Mouse (Mus musculus): ENCODE results near the gene Spen. TPM values are rescaled to one million over a fixed set of nuclear protein-coding genes. Genes with fewer than 3 reads are reported as not detected.
A peak's percentile ranks its signal among the peaks of the same experiment; 100 is the strongest.

Spen gene
- polyA plus RNA-seq, 1 experiment = 3.5 TPM

DNA sequence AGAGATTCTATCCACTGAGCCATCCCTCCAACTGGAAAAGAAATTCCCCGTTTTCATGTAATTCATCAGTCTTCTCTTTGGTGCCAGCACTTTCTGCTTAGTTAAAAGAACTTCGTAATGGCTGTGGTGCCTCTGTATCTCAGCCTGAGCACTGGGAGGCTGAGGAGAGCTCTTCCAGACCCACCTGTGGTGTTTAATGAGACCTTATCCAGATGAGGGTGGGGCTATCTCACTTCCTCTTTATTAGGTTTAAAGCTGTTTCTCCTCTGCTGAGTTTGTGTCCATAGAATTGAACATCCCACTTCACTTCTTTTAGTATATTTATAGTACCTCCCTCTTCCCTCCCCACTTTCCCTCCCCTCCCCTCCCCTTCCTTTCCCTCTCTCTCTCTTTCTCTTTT, 87.1 kb downstream of the Spen start:
- no peak for DNase-seq (ENCODE audit: low spot score)

DNA sequence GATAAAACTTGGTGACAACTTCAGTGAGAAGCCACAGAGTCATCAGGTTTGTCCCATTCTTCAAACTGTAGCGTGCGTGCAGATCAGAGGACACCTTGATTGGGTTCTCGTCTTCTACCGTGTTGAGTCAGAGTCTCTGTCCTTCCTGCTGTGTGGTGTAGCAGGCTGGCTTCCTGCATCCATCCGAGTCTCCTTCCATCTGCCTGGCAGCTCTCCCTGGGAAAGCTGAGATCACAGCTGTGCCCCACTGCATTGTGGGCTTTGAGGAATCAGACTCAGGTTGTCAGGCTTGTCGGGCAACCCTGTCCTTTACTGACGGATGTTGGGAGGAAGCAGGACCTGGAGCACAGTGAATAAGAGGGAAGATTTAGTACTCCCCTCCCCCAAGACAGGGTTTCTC, 92.2 kb downstream of the Spen start:
- no peak for DNase-seq (ENCODE audit: low spot score)

DNA sequence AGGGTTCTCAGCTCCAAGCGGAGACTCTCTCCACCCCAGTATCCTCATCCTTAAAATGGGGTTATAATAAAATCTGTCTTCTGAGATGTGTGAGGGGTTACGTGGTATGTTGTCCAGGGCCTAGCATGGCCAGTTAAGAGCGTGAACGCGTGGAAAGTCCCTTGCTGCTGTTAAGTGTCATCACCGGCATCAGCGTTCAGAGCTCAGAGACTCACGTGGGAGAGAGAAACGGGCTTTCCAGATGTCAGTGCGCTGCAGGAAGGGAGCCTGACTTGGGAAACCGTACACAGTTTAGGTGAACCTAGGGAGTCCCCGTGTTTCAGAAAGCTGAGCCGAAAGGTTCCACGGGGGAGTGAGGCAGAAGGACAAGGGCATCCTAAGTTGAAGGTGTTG, 93.1 kb downstream of the Spen start:
- no peak for DNase-seq (ENCODE audit: low spot score)

DNA sequence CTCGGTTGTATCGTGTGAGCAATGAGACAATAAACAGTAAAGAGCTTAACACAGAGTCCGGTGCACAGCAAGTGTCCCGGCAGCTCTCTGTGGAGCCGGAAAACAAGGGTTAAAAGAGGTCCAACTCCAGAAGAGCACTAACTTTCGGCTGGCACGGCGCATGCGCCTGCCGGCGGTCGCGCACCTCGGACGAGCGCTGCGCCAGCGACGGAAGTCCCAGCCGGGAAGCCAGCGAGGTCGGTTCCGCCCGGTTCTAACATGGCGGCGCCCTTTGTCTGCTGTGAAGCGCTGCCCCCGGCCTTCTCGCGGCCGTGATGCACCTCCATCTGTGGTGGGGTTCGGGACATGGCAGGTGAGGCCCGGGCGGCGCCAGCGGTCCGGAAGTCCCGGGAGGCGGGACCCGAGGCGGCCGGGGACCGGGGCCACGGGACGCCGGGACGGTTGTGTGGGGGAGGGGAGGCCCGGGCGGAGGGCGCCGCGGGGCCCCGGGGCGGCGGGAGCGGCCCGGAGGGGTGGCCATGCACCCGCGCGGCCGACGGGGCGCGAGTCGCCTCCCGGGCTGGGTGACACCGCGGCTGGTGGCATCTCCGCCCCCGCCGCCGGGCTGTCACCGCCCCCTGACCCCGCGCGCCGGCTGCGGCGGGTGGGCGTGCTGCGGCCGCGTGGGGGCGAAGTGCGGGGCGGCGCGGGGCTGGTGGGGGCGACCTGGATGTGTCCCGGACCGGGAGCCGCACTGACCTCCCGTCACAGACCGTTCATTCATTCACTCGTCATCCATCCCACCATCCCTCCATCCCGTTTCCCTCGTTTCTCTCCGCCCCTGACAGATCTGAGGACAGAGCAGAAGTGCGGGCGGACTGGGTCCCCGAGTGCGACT, 93.7 kb downstream of the Spen start, which contains the start of gene Zbtb17:
Zbtb17 (plus strand) TSS at position 204 of the 877 bp plus-strand sequence.
- DNase-seq (ENCODE audit: low spot score) = peak; percentile 83

DNA sequence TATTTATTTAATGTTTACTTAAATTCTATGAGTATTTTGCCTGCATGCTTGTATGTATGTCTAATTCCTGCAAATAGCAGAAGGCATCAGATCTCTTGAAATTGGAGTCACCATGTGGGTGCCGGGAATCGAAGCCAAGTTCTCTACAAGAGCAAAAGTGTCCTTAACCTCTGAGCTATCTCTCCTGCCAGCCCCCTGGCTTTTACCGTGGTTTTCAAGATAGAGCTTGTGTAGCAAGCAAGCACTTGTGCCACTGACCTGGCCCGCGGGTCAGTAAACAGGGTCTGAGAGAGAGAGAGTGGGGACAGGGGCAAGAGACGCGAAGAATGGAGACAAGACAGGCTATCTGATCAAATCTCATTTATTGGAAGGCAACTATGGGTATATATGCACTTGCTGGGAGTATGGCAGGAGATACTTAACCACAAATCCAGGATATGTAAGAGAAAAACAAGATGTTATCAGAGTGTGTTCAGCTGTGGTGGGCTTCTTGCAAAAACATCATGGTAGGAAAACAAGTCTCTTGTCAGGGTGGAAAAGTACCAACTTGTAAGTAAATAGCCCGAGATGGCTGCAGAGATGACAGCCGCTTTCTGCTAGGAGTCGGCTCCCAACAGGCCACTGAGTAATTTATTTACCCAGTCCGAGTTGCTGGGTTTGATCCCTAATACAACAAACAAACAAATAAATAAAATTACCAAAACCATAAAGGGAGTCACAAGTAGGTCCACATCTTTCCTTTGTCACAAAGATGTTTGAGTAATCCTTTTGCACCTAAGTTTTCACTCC, 94.6 kb downstream of the Spen start:
- no peak for DNase-seq (ENCODE audit: low spot score)

DNA sequence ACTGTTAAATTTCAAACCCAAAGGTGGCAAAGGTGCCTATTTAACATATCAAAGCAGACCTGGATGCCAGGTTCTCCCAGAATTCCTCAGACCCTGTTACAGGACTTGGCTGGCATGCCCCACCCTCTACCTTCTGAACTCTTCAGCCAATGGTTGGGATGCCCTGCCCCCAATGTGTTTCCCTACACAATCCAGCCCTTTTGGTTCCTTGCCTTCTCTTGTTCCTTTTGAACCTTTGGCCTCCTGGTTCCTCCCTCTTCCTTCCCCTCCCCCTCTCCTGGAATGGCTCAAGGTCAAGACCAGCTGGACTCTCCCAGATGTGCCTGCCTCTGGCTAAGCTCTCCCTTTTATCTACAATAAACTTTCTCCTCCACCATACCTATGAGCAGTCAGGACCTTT, 97.5 kb downstream of the Spen start:
- DNase-seq (ENCODE audit: low spot score) = no peak

DNA sequence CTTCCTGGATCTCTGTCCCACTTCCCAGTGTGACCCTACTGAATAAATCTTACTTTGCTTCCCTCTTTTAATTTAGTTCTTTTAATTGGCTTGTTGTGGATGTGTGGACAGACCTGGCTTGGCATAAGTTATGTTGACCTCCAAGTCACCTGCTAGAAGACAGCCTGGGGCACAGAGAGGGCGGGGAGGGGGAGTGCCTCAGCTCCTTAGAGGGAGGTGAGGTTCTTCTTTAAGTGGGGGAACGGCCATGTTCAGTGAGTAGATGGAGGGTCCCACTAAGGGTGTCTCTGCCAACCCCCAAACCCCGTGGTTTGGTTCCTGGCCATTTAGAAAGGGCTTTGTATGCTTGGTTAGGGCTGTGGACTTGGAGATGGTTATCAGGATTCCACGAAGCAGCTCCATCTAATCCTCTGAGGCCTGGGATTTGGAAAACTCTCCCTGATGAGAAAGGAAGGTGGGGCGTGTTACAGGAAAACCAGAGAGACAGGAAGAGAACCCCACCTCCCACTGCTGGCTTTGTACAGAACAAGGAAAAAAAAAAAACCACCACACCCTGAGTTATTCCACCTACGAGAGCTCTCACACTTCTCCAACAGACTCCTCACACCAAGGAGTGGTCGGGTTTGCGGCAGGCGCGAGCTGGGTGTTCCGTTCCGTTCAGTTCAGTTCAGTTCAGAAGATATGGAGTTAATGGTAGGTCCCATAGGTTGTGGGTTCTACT, 99.2 kb downstream of the Spen start:
- DNase-seq (ENCODE audit: low spot score) = no peak

DNA sequence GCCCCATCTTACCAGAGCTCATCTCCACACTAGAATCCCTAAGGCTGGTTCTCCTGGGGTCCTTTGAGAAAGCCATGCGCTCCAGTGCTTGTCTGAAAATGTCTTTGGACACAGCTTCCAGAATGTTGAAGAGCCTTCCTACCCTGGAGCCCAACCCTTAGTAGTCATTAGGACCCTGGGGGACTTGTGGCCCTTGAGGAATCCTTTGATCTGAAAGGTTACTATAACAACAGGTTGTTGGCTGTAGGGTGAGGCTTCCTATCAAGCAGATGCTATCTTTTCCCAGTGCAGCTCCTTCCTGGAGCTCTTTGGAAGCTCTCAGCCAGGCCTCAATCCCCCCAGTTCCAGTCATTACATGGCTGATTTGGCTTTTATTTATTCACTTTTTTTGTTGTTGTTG, 102.4 kb downstream of the Spen start, which contains the start of gene Srarp:
Srarp (minus strand) TSS at position 132 of the 400 bp plus-strand sequence.
- DNase-seq (ENCODE audit: low spot score) = no peak

DNA sequence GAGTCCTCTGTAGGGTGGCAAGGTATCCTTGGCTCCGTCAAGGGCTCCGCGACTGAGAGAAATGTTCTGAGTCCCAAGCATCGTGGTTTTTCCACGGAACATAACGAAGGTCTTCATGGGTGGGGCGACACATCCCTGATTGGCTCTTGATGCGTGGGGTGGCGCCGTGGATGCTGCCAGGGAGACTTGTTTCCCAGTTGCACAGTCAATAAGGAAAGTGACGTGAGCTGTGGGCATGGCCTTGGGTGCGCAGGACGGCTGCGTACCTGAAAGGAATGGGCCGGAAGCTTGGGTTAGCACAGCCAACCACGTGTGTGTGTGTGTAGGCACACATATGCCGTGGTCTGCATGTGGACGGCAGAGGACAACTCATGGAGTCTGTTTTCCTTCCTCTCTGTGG, 105.2 kb downstream of the Spen start:
- DNase-seq (ENCODE audit: low spot score) = no peak

DNA sequence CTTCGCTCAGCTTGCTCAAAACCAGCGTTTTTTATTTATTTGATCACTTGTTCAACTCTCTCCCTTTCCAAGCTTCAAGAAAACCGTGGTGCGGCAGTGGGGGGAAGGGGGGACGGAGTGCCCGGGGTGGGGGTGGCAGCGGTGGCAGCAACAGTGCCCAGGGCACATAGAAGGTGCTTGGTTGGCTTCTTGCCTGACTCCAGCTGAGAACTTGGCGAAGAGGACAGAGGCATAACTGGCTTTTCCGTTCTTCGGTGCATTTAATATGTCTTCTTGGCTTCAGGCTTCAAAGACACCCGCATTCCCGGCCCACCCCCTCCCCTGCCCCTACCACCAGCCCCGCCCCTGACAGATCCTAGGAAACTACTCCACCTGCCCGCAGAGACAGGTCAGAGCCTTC, 105.7 kb downstream of the Spen start:
- no peak for DNase-seq (ENCODE audit: low spot score)

DNA sequence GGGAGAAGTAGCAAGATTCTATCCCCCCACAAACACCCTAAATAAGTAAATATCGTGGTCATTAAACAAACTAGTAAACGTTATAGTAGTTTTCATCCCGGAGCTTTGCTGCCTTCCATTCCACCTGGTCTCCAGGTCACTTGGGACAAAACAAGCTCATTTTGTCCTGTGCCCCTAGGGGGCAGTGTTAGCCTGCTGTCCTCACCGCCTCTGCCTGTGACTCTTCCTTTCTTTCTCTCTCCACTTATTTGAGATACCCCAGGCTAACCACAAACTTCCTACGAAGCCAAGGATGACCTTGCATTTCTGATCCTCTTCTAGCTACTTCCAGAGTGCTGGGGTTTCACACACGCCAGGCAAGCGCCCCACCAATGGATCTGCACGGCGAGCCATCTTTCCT, 107.4 kb downstream of the Spen start:
- no peak for DNase-seq (ENCODE audit: low spot score)

DNA sequence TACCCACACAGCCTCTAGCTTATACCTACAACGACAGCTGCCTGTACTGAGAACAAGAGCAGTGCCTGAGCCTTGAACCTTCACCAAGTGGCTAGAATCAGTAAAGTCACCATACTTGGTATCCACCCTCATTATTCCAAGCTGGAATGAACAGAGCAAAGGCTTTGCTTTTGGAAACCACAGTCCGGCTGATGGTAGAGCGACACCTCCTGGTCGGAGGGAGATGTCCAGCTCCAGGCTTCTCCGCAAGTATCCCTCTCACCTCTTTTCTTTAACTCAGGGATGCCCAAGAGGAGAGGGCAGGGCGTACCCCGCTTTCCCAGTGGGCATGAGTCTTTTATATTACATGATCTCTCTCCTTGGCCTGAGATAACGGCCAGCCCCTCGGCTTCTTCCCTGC, 108.5 kb downstream of the Spen start:
- DNase-seq (ENCODE audit: low spot score) = no peak

DNA sequence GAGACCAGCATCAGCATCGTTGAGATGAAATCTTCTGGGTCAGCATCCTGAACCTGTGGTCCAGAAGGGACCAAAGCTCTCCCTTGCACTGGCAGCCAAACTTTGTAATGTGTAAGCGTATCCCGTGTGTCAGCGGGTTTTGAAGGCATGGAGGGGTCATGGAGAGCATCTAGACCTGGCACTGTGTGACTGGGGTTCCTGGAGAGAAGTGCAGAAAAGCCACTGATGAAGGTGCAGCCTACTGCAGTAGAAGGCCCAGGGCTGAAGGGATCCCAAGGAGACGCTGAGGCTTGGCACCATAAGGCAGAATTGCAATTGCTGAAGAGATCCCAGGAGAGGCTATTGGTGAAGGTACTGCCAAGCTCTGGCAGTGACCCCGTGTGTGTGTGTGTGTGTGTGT, 109.0 kb downstream of the Spen start:
- no peak for DNase-seq (ENCODE audit: low spot score)

DNA sequence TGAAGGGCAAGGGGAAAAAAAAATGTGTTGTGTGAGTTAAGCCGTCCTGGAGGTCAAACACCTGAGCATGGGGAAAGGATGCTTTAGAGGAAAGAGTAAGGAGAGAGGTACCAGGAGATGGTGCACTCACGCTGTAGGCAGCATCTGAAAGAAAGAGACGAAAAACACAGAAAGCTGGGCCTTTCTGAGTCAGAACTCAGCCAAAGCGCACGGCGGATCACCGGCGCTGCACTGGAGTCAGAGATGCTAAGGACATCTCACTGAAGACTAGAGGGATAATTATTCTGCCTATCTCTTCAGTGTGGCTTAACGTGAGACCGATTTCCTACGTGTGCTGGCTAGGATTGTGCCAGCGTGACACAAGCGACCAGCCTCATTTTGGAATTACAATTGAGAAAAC, 110.5 kb downstream of the Spen start:
- DNase-seq (ENCODE audit: low spot score) = no peak

DNA sequence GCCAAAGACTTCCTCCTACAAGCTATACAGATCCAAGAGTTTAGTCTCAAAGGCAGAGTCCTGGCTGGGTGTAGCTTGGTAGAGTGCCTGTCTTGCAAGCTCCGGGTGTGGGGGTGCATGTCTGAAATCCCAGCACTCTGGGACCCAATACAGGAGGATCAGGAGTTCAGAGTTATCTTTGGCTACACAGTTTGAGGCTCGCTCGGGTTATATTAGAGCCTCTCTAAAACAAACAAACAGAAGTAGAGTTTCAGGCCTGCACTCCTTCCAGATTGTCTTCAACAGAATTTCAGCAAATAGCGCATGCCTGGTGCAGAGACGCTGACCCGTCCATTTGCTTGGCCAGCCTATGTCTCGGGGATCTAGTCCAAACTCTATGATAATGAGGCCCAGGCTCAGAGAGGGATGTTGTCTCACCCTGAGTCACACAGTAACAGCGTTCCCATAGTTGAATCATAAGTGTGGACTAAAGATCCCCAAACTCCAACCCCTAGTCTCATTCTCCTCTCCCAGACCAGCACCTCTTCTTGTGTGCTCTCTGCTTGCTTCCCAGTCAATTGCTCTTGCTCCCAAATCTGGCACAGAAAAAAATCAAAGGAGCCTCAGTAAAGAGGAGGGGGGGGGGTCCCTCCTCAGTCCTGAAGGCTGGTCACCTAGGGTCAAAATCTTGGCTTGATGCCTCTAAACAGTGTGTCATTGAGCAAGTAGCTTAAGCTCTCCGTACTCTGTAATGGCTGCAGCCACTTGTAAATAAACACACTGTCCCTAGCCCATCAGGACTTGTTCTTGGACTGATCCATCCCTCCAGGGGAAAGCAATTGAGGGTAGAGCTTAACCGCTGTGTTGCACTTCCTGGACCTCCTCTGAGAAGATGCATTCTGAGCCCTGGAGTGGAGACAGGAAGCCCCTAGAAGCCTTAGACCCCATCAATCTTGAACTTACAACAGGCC, 111.3 kb downstream of the Spen start:
- DNase-seq (ENCODE audit: low spot score) = no peak

DNA sequence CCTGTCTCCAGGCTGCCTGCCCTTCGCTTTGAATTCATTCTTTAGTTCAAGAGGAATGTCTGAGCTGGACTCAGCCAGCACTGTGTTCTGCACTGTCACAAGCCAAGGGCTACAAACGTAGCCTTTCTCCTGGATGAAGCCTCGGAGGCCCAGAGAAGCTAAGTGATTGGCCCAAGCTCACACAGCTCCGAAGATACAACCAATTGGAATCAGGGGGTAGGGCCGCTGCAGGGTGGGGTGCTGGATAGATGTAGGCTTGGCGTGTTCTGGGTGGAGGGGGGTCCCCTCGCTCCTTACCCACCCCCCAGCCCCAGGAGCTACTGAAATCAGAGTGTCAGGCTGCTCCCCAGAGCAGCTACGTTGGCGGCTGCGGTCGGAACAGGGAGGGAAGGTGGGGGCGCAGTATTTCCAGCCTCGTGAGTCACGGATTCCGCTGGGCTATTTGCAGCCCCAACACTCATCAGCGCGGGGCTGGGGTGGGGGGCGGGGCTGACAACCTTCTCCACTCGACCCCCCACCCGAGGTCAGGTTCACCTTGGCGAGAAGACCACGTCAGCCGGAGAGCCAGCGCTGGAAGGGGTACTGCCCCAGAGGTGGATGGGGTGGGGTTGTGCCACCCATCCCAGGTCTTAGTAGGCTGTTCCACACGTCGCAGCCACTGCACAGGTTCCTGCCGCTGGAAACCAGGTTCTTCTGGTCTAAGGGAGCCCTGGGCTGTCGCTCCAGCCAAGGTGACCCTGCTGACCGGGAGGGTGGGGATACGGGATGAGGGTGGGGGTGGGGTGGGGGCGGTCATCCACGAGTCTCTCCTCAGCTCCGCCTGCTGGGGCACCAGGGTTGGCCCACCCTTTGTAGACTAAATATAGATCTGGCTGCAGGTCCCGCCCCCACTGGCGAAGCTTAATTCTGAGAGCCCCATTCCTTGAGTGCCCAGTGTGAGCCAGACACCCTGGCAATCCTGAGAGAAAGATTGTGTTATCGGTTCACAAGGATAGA, 112.6 kb downstream of the Spen start:
- no peak for DNase-seq (ENCODE audit: low spot score)

DNA sequence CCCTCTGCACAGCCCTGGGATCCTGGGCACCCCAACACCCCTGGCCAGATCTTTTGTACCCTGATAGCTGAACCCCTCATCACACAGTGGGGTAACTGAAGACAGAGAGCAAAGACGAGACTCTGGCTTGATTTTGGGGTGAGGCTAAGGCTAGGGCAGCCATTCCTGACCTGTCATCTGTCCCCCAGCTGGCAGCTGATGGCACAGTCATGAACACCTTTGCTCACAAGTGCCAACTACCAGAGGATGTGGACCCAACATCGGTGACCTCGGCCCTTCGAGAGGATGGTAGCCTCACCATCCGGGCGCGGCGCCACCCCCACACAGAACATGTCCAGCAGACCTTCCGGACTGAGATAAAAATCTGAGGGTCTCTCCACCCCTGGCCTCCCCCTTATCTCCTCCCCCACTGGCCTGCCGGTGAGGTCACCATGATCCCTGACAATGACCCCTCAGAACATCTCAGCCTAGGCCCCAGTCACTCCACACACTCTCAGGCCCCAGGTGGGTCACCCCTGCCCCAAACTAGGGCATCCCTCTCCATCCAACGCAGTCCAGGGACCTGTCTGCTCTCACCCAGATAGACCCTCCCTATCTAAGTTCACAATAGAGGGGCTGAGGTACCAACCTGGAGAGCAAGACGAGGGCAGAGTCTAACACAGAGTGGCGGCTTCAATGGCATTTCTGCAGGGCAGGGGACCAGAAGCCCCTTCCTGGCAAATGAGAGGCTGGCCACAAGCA, 114.5 kb downstream of the Spen start:
- no peak for DNase-seq (ENCODE audit: low spot score)

DNA sequence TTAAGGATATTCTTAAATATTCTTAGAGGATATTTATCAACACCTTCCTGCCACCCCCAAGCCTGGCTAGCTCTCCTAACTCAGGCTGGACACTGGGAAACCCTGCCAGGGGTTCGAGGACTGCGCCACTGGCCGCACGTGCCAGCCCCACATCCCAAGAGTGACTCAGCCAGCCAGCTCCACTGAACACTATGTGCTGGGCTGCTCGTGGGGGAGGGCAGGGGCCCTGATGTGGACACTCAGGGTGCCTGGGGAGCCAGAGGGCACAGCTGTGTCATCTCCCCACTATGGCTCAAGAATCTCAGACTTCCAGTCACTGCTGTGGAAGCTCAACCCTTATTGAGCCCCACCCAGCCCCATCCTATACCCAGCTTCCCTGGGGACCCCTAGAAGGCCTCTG, 115.1 kb downstream of the Spen start:
- DNase-seq (ENCODE audit: low spot score) = no peak

DNA sequence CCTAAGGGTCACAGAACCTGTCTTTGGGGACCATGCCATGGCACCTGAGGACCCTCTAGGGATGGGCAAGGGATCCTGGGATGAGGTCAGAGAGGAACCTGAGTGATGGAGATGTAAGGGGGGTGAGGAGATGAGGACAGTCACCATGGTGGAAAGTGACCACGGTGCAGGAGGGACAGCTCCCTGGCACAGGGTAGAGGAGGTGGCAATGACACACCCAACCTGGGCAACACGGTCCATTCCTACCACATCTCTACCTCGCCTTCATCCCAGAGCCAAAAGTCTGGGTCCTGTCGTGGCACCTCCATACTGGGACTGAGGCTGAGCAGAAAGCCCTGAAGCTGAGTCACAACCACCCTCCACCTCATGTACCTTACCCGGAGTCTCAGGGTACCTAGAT, 115.6 kb downstream of the Spen start:
- no peak for DNase-seq (ENCODE audit: low spot score)
